Mouse (Mus musculus) intestine, postnatal 0 days (tissue): Measurements from ENCODE around the gene Mgme1. TPM values are rescaled to one million over a fixed set of nuclear protein-coding genes. Genes with fewer than 3 reads are reported as not detected.
A peak's percentile ranks its signal among the peaks of the same experiment; 100 is the strongest.

Experiments
- ATAC-seq: fragments of 200-750 bp; cut with Nextera tagmentation; 2 replicates; pipeline ENCODE4 v1.8.0; 2017; ENCODE audit warnings: mild to moderate bottlenecking, moderate TSS enrichment, moderate library complexity
- H3K27ac ChIP-seq: fragments of 300-500 bp; sonication (generic); 2 replicates; pipeline ENCODE4 v1.5.1; 2014; ENCODE audit warnings: mild to moderate bottlenecking, low read depth, low read length, moderate library complexity
- H3K27me3 ChIP-seq: fragments of 300-500 bp; sonication (generic); replicated peaks from 2 replicates; pipeline ENCODE4 v1.6.1; 2014; ENCODE audit warnings: low read length, mixed read lengths; ENCODE audit not compliant: control insufficient read depth, insufficient read depth
- H3K36me3 ChIP-seq: fragments of 300-500 bp; sonication (generic); 2 replicates; pipeline ENCODE4 v1.6.1; 2014; ENCODE audit warnings: mild to moderate bottlenecking, moderate library complexity; ENCODE audit not compliant: control insufficient read depth, insufficient read depth
- H3K4me1 ChIP-seq: fragments of 300-500 bp; sonication (generic); replicated peaks from 2 replicates; pipeline ENCODE4 v1.6.1; 2014; ENCODE audit warnings: antibody characterized with exemption, low read length, mixed read lengths; ENCODE audit not compliant: control insufficient read depth, insufficient read depth
- H3K4me2 ChIP-seq: fragments of 300-500 bp; sonication (generic); replicated peaks from 2 replicates; pipeline ENCODE4 v1.6.1; 2014; ENCODE audit warnings: low read depth, mild to moderate bottlenecking, moderate library complexity
- H3K4me3 ChIP-seq: fragments of 300-500 bp; sonication (generic); 2 replicates; pipeline ENCODE4 v1.5.1; 2014; ENCODE audit warnings: low read depth, low read length
- H3K9ac ChIP-seq: fragments of 300-500 bp; sonication (generic); 2 replicates; pipeline ENCODE4 v1.6.1; 2014; ENCODE audit warnings: mild to moderate bottlenecking, low read depth, low read length
- H3K9me3 ChIP-seq: fragments of 300-500 bp; sonication (generic); 2 replicates; pipeline ENCODE4 v1.6.1; 2016; ENCODE audit warnings: mixed run types; ENCODE audit not compliant: control insufficient read depth
- CTCF ChIP-seq: sonication (generic); IDR thresholded peaks from 2 replicates; pipeline ENCODE4 v1.5.1; 2016; ENCODE audit warnings: low read depth, mild to moderate bottlenecking, control low read depth, antibody characterized with exemption, moderate library complexity
- WGBS: fragments of 180-500 bp; shearing (Covaris S2); extraction: QIAGEN DNeasy Blood & Tissue Kit; methylation state at CpG from one replicate; pipeline ENCODE4 v1.1.7; 2014; 5-methylcytosine and 5-hydroxymethylcytosine counted together
- polyA plus RNA-seq: library from polyadenylated mRNA; unstranded; fragments of >200 nt; fragmentation: Nextera tagmentation; extraction: Ambion mirVana; gene quantifications from 2 replicates; pipeline ENCODE4 v1.2.1, GENCODE M21; 2015

Mgme1 gene
- polyA plus RNA-seq, 1 experiment from 2014 or later: 9.6 TPM

GRCm38 (mm10) chr2:144276885-144277284, 6.4 kb downstream of the Mgme1 start:
- no peak for TF ChIP-seq CTCF
- peaks cover 28% of the 10 kb centered on the region for H3K36me3 ChIP-seq
- no peak overlapping the region for H3K4me2 ChIP-seq
- peaks cover 4% of the 10 kb centered on the region for H3K4me1 ChIP-seq
- H3K9me3 ChIP-seq: no peaks in the 10 kb centered on the region
- 74% methylated on average over 3 of the region's 3 CpGs for WGBS
- no peaks in the 10 kb centered on the region for H3K27me3 ChIP-seq
- no peak for ATAC-seq
- no peak overlapping the region for H3K4me3 ChIP-seq
- H3K9ac ChIP-seq: no peak overlapping the region
- peak overlapping the region; percentile 31; the same call in 1 of the 2 replicates for H3K27ac ChIP-seq

DNA sequence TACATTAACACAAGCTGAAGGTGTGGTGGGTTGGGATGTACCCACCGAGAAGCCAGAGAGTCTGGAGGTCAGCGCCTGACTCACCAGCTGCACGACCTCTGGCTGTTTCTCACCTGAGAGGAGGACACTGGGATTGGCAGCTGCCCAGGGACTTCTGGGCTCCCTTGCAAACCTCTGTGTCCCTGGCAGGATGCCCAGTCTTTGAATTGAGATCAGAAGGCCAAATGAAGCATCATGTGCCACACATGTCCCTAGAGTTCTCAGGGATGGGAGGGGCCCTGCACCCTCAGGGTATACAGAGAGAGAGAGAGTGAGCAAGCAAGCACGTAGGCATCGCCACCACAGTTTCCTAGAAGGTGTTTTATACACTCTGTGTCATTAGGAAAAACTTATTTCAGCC, 9.3 kb downstream of the Mgme1 start:
- ATAC-seq: no peak
- WGBS: 82% methylated on average over 5 of the region's 5 CpGs
- Histone ChIP-seq H3K9ac (no peak overlapping the region), H3K9me3 (no peaks in the 10 kb centered on the region), H3K27ac (no peak overlapping the region), H3K4me2 (no peak overlapping the region), H3K36me3 (peaks cover 28% of the 10 kb centered on the region), H3K27me3 (no peaks in the 10 kb centered on the region), H3K4me3 (no peak overlapping the region), H3K4me1 (peaks cover under 1% of the 10 kb centered on the region; the same call in 1 of the 2 replicates)
- TF ChIP-seq CTCF: no peak

GRCm38 (mm10) chr2:144280568-144280967, 10.1 kb downstream of the Mgme1 start:
- no peak for ATAC-seq
- Histone ChIP-seq H3K9me3 (no peaks in the 10 kb centered on the region), H3K27me3 (no peaks in the 10 kb centered on the region), H3K4me1 (no peaks in the 10 kb centered on the region), H3K4me2 (no peak overlapping the region), H3K4me3 (no peak overlapping the region), H3K27ac (no peak overlapping the region), H3K36me3 (peaks cover 28% of the 10 kb centered on the region), H3K9ac (no peak overlapping the region)
- 84% methylated on average over 3 of the region's 3 CpGs for WGBS
- TF ChIP-seq CTCF: no peak

DNA sequence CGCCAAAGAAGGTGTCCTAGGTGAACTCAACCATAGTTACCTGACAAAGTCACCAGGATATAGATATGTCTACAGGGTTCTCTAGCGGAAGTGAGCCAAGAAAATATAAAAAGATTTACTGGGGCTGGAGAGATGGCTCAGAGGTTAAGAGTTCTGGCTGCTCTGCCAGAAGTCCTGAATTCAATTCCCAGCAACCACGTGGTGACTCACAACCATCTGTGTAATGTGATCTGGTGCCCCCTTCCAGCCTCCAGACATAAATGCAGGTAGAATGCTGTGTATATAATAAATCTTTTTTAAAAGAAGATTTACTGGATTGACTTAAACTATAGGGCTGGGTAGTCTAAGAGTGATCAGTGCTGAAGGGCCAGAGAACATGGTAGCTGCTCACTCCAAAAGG, 11.0 kb downstream of the Mgme1 start:
- no peaks in the 10 kb centered on the region for H3K27me3 ChIP-seq
- no peaks in the 10 kb centered on the region for H3K4me1 ChIP-seq
- no peaks in the 10 kb centered on the region for H3K9me3 ChIP-seq
- peak; percentile 3; the same call in 1 of the 2 replicates for ATAC-seq
- TF ChIP-seq CTCF: no peak
- H3K36me3 ChIP-seq: peaks cover 28% of the 10 kb centered on the region
- 64% methylated on average over 3 of the region's 3 CpGs for WGBS
- H3K4me3 ChIP-seq: no peak overlapping the region
- H3K9ac ChIP-seq: no peak overlapping the region
- H3K27ac ChIP-seq: no peak overlapping the region
- no peak overlapping the region for H3K4me2 ChIP-seq

DNA sequence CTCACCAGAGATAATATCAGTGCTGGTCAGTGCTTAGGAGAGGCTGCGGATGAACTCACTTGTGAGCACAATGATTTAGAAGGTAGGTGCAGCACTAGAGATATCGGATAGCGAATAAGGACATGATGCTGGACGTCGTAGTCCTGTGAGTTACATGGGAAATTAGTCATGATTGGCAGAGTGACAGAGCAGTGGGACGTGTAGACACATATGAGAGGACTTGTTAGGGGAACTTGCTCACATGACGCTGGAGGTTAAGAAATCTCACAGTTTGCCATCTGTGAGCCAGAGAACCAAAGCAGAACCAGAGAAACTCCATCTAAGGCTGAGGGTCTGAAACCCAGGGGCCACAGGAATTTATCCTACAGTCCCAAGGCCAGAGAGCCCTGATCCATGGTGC, 19.9 kb downstream of the Mgme1 start:
- no peak overlapping the region for H3K27ac ChIP-seq
- no peak overlapping the region for H3K4me3 ChIP-seq
- H3K4me2 ChIP-seq: no peak overlapping the region
- 89% methylated on average over 7 of the region's 7 CpGs for WGBS
- no peaks in the 10 kb centered on the region for H3K27me3 ChIP-seq
- no peak overlapping the region for H3K9ac ChIP-seq
- no peaks in the 10 kb centered on the region for H3K36me3 ChIP-seq
- TF ChIP-seq CTCF: no peak
- H3K9me3 ChIP-seq: no peaks in the 10 kb centered on the region
- H3K4me1 ChIP-seq: 0 out of 2 replicates have a peak, but pooled peaks cover 3% of the 10 kb centered on the region
- no peak for ATAC-seq

DNA sequence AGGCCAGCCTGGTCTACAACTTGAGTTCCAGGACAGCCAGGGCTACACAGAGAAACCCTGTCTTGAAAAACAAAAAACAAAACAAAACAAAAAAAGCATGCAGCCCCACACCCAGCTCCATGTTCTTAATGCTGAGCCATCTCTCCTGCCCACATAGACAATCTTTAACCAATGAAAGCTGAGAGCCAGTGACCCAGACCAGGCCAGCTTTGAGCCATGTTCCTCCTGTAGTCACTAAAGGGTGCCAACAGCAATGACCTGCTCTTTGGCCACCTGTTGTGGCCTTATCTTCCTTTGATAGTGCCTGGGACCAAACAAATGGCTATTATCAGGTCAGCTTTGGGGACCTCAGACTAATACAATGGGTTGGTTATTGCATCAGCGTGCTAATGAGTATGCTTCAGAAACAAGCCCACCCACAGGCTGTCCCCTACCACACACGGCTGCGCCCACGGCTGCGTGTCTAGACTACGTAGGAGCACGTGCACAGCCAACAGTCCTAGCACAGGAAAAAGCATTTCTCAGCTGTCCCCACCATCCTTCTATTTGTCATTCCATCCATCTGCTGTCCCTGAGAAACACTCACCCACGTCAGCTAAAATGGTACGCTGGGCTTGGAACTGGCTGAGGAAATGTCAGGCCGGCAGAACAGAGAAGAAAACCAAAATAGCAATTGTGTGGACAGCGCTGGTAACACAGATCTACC, 21.3 kb downstream of the Mgme1 start:
- Histone ChIP-seq H3K9ac (no peak overlapping the region), H3K36me3 (no peaks in the 10 kb centered on the region), H3K4me2 (no peak overlapping the region), H3K27me3 (no peaks in the 10 kb centered on the region), H3K4me1 (0 out of 2 replicates have a peak, but pooled peaks cover 3% of the 10 kb centered on the region), H3K9me3 (no peaks in the 10 kb centered on the region), H3K27ac (no peak overlapping the region; the same call in 1 of the 2 replicates), H3K4me3 (no peak overlapping the region)
- 75% methylated on average over 11 of the region's 11 CpGs for WGBS
- ATAC-seq: no peak
- TF ChIP-seq CTCF: no peak
